Mouse (Mus musculus) 416B (cell line): ENCODE data around the gene Tpst1.

Experiments used
- DNase-seq: peaks from one replicate; pipeline ENCODE4 v3.0.0; 2011; ENCODE audit warnings: low read depth

The Tpst1 gene

GRCm38 (mm10) chr5:130052955-130053354 is 20.2 kb upstream of the Tpst1 start:
- DNase-seq, result no peak

DNA sequence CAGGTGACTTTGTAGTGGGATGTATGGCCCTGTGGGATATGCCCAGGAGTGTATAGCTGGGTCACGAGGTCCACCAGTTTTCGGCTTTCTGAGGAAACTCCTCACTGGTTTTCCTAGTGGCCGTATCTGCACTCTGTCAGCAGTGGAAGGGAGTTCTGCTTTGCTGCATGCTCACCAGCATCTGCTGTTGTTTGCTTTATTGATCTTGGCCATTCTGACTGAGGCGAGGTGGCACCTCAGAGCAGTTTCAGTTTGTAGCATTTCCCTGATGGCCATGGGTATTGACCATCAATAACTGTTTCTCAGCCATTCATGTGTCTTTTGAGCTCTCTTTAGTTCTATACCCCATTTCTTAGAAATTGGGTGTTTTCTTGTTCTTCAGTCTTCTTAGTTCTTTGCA is 17.4 kb upstream of the Tpst1 start:
- DNase-seq, result no peak

- DNase-seq, result no peak
These were observed 16.8 kb upstream of the Tpst1 start for GRCm38 (mm10) chr5:130056303-130056702.

DNA sequence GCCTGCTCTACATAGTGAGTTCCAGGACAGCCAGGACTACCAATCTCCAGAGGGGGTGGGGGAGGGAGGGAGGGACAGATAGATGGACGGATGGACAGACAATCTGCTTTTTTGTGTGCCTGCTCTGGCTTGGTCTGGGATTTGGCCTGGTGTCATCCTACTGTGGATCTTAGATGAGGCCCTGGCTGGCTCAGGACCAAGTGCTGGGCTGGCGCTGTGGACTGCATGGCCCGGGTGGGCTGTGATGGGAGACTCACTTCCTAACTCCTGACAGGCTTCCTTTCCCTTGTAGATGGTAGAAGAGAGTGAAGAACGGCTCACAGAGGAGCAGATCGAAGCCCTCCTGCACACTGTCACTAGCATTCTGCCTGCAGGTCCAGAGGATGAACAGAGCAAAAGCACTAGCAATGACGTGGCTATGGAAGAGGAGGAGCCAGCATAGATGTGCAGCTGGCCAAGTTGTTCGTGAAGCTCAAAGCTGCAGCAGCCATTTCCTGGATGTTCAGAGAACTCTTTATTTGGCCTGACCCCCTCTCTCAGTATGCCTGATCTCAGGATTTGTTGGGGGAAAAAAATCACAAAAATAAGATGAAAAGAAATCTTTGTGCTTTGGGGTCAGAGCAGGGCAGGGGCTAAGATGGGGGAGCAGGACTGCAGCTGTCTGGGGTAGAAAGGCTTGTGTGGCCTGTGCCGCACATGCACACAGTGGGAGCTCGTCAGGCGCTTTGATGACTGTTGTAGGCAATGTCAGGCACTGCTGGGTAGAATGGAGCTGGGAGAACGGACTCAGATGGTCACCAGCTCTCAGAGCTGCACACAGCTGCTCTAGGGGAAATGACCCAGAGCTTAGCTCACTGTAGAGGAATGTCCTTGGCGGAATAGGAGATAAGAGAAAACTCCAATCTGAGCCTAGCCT is 13.5 kb upstream of the Tpst1 start:
- no peak for DNase-seq

DNA sequence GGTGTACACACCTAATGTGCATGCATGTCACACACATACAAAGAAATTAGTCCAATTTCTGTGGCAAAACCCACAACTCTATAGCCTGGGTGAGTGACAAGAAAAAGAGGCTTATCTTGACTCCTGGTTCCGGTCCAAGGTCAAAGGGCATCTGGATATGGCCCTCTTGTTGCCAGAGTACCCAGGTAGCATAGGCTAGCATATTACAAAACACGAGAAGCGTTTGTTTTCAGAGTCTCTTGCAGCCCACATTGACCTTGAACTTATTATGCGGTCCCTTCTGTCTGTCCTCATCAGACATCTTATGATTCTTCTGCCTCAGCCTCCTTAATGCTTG is 12.8 kb upstream of the Tpst1 start:
- DNase-seq, result no peak

GRCm38 (mm10) chr5:130062096-130062495 is 11.0 kb upstream of the Tpst1 start:
- no peak for DNase-seq

- no peak for DNase-seq
These were observed 9.4 kb upstream of the Tpst1 start for GRCm38 (mm10) chr5:130063760-130064159.

DNA sequence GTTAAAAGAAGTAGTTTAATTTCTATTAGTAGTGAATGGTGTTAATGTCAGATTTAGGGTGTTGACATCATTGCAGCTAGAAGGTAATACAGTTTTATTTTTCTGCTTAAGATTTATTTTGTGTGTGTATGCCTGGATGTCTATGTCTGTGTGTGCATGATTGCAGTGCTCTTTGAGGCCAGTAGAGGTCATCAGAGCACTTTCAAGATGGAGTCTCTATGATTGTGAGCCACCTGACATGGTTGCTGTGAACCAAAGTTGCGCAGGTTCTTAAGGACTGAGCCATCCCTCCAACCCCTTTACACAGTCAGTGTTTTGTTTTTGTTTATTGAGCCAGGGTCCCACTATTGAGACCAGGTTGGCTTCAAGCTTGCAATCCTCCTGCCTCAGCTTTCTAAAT is 7.5 kb upstream of the Tpst1 start:
- DNase-seq, result peak; percentile 74

GRCm38 (mm10) chr5:130067841-130068264 is 5.3 kb upstream of the Tpst1 start:
- DNase-seq, result no peak

DNA sequence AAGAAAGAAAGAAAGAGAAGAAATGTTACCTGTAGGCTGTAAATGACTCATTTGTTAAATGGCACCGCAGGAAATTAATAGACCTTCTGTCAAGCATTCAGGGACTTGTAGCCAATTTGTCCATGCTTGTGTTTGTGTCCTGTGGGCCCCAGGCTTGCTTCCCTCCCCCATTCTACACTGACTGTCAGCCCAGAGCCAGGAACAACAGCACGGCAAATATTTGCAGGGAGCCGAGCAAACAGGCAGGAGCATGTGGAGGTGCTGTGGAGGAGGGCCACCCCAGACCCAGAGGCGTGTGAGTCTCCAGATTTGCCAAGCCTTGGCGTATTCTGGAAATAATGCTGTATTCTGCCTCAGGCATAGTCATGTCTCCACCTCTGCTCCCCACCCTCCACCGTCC is 1.4 kb downstream of the Tpst1 start:
- DNase-seq, result no peak

DNA sequence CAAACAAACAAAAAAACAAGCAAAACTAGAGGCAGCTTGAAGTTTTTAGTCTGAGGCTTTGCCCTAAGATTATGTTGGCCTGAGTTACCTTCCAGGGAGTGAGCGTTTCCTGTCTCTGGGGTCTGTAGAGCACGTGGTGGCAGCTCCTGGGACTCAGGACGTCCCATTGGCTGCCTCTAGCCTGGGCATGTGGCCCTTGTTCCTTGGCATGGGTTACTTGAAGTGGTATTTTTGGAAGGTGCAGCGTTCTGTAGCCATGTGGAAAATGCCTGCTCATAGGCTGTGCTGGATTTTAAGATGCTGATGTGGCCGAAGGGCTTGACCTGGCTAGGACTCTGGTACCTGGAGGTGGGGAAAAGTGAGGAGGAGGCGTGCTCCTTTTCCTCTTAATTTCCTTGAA is 3.3 kb downstream of the Tpst1 start:
- DNase-seq, result no peak

GRCm38 (mm10) chr5:130078096-130078833 is 5.1 kb downstream of the Tpst1 start:
- DNase-seq, result peak; percentile 19

DNA sequence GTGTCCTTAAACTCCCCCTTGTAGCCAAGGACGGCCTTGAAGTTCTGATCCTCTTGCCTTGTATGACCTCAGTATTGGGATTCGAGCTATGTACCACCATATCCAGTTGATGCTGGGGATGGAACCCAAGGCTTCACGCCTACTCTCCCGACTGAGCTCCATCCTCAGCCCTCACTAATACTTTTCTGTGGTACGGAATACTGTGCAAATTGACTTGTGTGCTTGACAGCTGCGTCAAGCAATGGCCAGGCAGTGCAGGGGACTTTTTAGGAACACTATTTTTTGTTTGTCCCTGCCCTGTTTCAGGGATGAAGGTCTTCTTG is 5.7 kb downstream of the Tpst1 start:
- DNase-seq, result no peak

DNA sequence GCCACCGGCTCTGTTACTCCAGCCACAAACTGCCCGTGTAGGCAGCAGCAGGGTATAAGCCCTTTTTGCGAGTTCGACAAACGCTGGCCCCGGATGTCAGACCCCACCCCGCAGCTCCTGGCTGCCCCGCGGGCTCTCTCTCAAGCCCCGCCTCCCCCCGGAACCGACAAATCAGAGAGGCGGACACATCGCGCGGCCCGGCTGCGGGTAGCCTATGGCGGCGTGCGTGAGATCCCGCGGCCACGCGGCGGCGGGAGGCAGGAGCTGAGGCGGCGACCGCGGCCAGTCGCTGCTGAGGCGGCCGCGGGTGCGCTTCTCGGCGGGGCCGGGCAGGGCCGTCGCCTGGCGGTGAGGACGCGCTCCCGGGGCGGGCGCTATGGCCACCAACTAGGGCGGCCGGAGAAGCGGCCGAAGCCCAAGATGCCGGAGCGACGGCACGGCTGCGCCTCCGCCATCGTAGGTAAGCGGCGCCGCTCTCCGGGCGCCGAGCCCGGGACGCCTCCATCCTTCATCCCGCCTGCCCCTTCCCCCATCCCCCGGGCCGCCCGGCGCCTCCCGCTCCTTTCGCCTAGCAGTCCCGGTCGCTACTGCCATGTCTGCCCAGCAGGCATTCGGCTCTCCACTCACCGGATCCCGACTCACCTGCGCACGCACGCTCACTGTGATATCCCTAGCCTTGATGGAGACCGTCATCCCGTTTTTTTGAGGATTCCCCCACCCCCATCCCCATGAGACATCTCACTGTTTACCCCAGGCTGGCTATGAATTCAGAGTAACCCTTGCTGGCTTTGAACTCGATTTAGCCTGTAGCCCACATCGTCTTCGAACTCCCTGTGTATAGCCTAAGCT is 6.3 kb downstream of the Tpst1 start:
- DNase-seq, result peak; percentile 66

- peak; percentile 23 for DNase-seq
These were observed 7.0 kb downstream of the Tpst1 start for GRCm38 (mm10) chr5:130080051-130080681.

GRCm38 (mm10) chr5:130081181-130081881 is 8.2 kb downstream of the Tpst1 start:
- DNase-seq, result peak; percentile 15

DNA sequence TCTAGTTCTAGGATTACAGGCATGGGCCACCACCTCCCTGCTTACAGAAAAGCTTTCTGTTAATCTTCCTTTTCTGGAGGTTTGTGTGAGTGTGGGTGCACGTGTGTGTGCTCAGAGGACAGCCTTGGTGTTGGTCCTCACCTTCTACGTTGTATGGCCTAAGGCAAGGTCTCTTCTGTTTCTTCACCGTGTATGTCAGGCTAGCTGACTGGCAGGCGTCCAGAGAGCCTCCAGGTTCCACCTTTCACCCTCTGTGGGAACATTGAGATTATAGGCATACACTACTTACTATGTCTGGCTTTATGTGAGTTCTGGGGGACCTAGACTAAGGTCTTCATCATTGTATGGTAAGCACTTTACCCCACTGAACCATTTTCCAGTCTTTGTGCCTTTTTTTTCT is 9.3 kb downstream of the Tpst1 start:
- no peak for DNase-seq

- DNase-seq, result no peak
These were observed 11.1 kb downstream of the Tpst1 start for GRCm38 (mm10) chr5:130084271-130084670.

DNA sequence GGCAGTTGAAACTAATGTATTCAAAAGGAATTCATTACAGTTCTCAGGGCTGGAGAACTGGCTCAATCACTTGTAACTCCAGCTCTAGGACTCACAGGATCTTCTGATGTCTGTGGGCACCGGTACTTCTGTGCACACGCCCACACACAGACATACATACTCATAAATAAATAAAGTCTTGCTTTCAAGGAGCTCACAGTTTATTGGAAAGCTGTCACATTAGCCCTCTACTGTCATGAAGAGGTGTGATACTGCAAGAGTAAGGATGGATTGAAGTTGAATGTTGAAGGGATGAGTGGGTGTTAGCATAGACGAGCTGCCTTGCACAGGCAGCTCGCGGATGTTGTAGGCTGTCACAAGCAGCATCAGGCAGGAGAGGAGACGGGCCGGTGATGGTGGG is 14.9 kb downstream of the Tpst1 start:
- no peak for DNase-seq

GRCm38 (mm10) chr5:130088612-130089011 is 15.5 kb downstream of the Tpst1 start:
- DNase-seq, result no peak

DNA sequence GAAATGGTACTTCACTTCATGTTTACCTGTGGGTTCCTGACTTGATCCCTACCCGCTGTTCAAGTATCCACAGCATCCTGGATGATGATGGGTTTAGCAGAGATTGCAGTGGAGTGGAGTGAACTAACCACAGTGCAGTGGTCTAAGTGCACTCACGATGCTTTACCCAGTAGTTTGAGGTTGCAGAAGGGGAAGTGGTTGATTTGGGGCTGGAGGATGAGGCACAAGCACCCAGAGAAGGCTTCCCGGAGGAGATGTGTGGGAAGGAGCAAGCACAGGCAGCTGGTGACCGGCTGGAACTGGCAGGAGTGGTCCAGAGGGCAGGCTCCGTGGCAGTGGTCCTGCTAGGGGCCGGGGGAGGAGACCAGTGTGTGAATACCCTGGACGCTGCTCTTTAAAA is 16.1 kb downstream of the Tpst1 start:
- peak; percentile 70 for DNase-seq
